Mouse (Mus musculus) CH12.LX (cell line): ENCODE measurements around the gene Slc44a5. TPM values are rescaled to one million over a fixed set of nuclear protein-coding genes. Genes with fewer than 3 reads are reported as not detected.

Experiments
- DNase-seq: peaks from one replicate; pipeline ENCODE4 v3.0.0-alpha.2; 2013; ENCODE audit errors: extremely low read depth
- H3K27ac ChIP-seq: 2 replicates; pipeline ENCODE4 v1.5.1; 2012; ENCODE audit warnings: low read depth, mild to moderate bottlenecking, control low read depth, moderate library complexity; ENCODE audit not compliant: insufficient read depth
- H3K27me3 ChIP-seq: replicated peaks from 2 replicates; pipeline ENCODE3; 2012; ENCODE audit warnings: inconsistent platforms
- H3K36me3 ChIP-seq, 2 experiments: replicated peaks in 1 of 2; 2 replicates each; pipeline versions ENCODE3 to v1.6.1; 2012; ENCODE audit warnings: inconsistent platforms in 1 of 2, low read length in 1 of 2, mild to moderate bottlenecking in 1 of 2, mixed read lengths in 1 of 2, moderate library complexity in 1 of 2; ENCODE audit not compliant: control insufficient read depth in 1 of 2, insufficient read depth in 1 of 2
- H3K4me1 ChIP-seq, 2 experiments: 2 replicates each; pipeline ENCODE4 v1.6.1; 2012; ENCODE audit warnings: inconsistent platforms in 1 of 2, moderate library complexity in 1 of 2; ENCODE audit not compliant: insufficient read depth in 2 of 2, control insufficient read depth in 1 of 2
- H3K4me2 ChIP-seq: 2 replicates; pipeline ENCODE4 v1.6.1; 2012; ENCODE audit warnings: low read depth, mild to moderate bottlenecking, control low read depth; ENCODE audit not compliant: poor library complexity, insufficient read depth, severe bottlenecking
- H3K4me3 ChIP-seq, 3 experiments: fragments of 150-350 bp in 1 of 3; sonication (generic) in 1 of 3; replicated peaks in 1 of 3; 2 replicates each; pipeline versions ENCODE3 to v1.5.1; 2011 to 2012; ENCODE audit warnings: low read depth in 2 of 3, low read length in 2 of 3, mild to moderate bottlenecking in 2 of 3, moderate library complexity in 2 of 3, control low read depth in 1 of 3, improper control_type of control experiment in 1 of 3, inconsistent platforms in 1 of 3, mixed read lengths in 1 of 3; ENCODE audit not compliant: poor library complexity in 1 of 3
- H3K79me2 ChIP-seq: replicated peaks from 2 replicates; pipeline ENCODE4 v1.6.1; 2012; ENCODE audit warnings: mild to moderate bottlenecking, moderate library complexity; ENCODE audit not compliant: control insufficient read depth, poor library complexity, insufficient read depth, severe bottlenecking; ENCODE audit errors: extremely low read depth
- H3K9ac ChIP-seq: 2 replicates; pipeline ENCODE4 v1.6.1; 2012; ENCODE audit warnings: low read depth, mild to moderate bottlenecking, control low read depth, moderate library complexity; ENCODE audit not compliant: insufficient read depth
- H3K9me3 ChIP-seq: replicated peaks from 2 replicates; pipeline ENCODE3; 2012; ENCODE audit warnings: low read length, inconsistent platforms, mixed read lengths
- CHD2 ChIP-seq: IDR thresholded peaks from 2 replicates; pipeline ENCODE4 v1.6.1; 2011; ENCODE audit warnings: low read length, improper control_type of control experiment
- E2F4 ChIP-seq: IDR thresholded peaks from 2 replicates; pipeline ENCODE4 v1.6.1; 2011; ENCODE audit warnings: low read depth, low read length, improper control_type of control experiment; ENCODE audit not compliant: insufficient replicate concordance
- HCFC1 ChIP-seq: IDR thresholded peaks from 2 replicates; pipeline ENCODE4 v1.6.1; 2012; ENCODE audit warnings: low read depth, mild to moderate bottlenecking, inconsistent platforms, low read length, improper control_type of control experiment
- KAT2A ChIP-seq: IDR thresholded peaks from 2 replicates; pipeline ENCODE4 v1.6.1; 2012; ENCODE audit warnings: low read length, improper control_type of control experiment, inconsistent platforms; ENCODE audit not compliant: insufficient replicate concordance
- MAFK ChIP-seq: IDR thresholded peaks from 2 replicates; pipeline ENCODE4 v1.6.1; 2011; ENCODE audit warnings: low read length, improper control_type of control experiment; ENCODE audit not compliant: insufficient replicate concordance
- MEF2A ChIP-seq: IDR thresholded peaks from 2 replicates; pipeline ENCODE4 v1.6.1; 2014; ENCODE audit warnings: low read depth, mild to moderate bottlenecking, inconsistent platforms, low read length, improper control_type of control experiment, borderline replicate concordance
- NRF1 ChIP-seq: IDR thresholded peaks from 2 replicates; pipeline ENCODE4 v1.6.1; 2014; ENCODE audit warnings: low read depth, mild to moderate bottlenecking, inconsistent platforms, low read length, improper control_type of control experiment, moderate library complexity
- PAX5 ChIP-seq: IDR thresholded peaks from 2 replicates; pipeline ENCODE4 v1.6.1; 2012; ENCODE audit warnings: low read length, inconsistent platforms, mixed read lengths
- POLR2A ChIP-seq: IDR thresholded peaks from 2 replicates; pipeline ENCODE4 v1.6.1; 2011; ENCODE audit warnings: low read depth, mild to moderate bottlenecking, improper control_type of control experiment, low read length
- TCF12 ChIP-seq: IDR thresholded peaks from 2 replicates; pipeline ENCODE4 v1.6.1; 2014; ENCODE audit warnings: low read depth, mild to moderate bottlenecking, inconsistent platforms, low read length, improper control_type of control experiment
- UBTF ChIP-seq: IDR thresholded peaks from 2 replicates; pipeline ENCODE4 v1.6.1; 2012; ENCODE audit warnings: low read depth, mild to moderate bottlenecking, inconsistent platforms, low read length, improper control_type of control experiment, moderate library complexity
- ZKSCAN1 ChIP-seq: IDR thresholded peaks from 2 replicates; pipeline ENCODE4 v1.6.1; 2012; ENCODE audit warnings: low read depth, inconsistent platforms, low read length, improper control_type of control experiment, borderline replicate concordance
- ZMIZ1 ChIP-seq: IDR thresholded peaks from 2 replicates; pipeline ENCODE4 v1.6.1; 2012; ENCODE audit warnings: low read depth, mild to moderate bottlenecking, inconsistent platforms, low read length, improper control_type of control experiment
- dilution Hi-C: fragments of 300-500 bp; cut with MboI; formaldehyde crosslinking; loops from 2 replicates; pipeline ENCODE4 v1.14.3; 2020; ENCODE audit warnings: low sequenced_read_pairs; ENCODE audit not compliant: extremely low pct_unique_long_range_greater_than_20kb, extremely low pct_ligation_motif_present
- in situ Hi-C: fragments of 300-500 bp; cut with MboI; formaldehyde crosslinking; loops from 3 replicates; pipeline ENCODE4 v1.14.3; 2019; ENCODE audit warnings: low sequenced_read_pairs, low pct_ligation_motif_present, low pct_unique_long_range_greater_than_20kb, mixed read lengths
- polyA plus RNA-seq: library from polyadenylated mRNA; unstranded; fragments of >175 nt; gene quantifications from 2 replicates; pipeline ENCODE4 v1.2.1, GENCODE M21; 2012; ENCODE audit warnings: low read depth; ENCODE audit not compliant: insufficient read length
- total RNA-seq, 2 experiments: library from RNA; depleted of rRNA; stranded (reverse); fragments of 300-350 nt in 1 of 2; fragments of >200 nt in 1 of 2; gene quantifications; 2 replicates each; pipeline ENCODE4 v1.2.3; 2012 to 2014

Slc44a5 gene
- total and polyA plus RNA-seq, 3 experiments = not detected

DNA sequence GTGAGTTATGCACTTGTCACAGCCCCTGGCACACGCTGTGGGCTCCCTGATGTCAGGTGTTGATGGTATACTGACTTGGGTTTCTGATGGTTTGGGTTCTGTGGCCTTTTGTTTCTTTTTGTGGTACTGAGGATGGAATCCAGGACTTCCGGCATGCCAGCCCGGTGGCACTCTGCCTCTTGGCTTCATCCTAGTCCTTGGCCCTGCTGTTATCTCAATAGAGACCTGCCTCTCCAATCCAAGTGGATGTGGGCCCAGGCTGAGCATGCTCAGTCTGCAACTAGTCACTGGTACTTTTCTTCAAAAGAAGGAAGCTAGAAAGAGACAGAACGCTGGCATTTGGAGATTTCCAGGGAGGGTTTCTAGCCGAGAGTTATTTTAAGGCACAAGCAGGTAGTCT lies 318.9 kb downstream of the Slc44a5 start:
- Histone ChIP-seq H3K9ac (no peak overlapping the region), H3K36me3 (no peaks in the 10 kb centered on the region), H3K27ac (no peak overlapping the region), H3K79me2 (no peaks in the 10 kb centered on the region), H3K27me3 (no peaks in the 10 kb centered on the region), H3K4me2 (no peak overlapping the region), H3K4me3 (no peak overlapping the region), H3K4me1 (peaks cover 7 to 36% of the 10 kb centered on the region in 2 experiments), H3K9me3 (no peaks in the 10 kb centered on the region)
- no peak for TF ChIP-seq KAT2A
- no peak for TF ChIP-seq UBTF
- TF ChIP-seq ZMIZ1 = no peak
- TF ChIP-seq NRF1 = no peak
- no peak for TF ChIP-seq CHD2
- no peak for TF ChIP-seq TCF12
- TF ChIP-seq MAFK = no peak
- no peak for TF ChIP-seq E2F4
- no peak for TF ChIP-seq MEF2A
- no peak for TF ChIP-seq ZKSCAN1
- TF ChIP-seq POLR2A = no peak
- in situ Hi-C loops = no loop called here
- dilution Hi-C loops = no loop called here
- DNase-seq = no peak

DNA sequence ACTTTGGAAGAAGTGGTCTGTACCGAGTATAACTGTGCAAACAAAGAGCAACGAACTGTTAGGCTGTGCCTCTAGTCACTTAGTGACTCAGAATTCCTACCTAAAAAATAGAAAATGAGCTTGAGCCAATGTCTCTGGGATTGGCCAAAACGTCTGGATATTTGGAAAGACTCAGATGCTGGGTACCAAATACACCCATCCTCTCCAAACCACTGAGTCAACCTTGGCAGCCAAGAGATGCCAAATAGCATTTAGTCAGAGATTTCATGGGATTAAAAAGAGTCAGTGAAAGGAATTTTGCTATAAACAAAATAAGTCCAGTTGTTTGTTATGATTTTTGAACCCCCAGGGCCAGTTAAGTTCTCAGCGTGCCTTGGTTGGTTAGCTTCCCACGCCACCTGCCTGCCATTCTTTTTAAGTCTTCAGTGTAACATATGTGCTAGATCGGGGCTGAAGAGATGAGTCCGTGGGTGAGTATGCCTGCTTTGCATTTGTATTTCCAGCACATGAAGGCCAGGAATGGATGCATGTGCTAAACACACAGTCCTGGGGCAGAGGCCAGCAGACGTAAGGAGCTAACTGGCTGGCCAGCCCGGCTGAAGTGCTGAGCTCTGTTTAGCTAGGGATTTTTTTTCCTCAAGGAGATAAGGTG lies 320.7 kb downstream of the Slc44a5 start:
- H3K4me3 ChIP-seq = no peak overlapping the region
- H3K27me3 ChIP-seq = no peaks in the 10 kb centered on the region
- H3K4me1 ChIP-seq = peaks cover 0 to 18% of the 10 kb centered on the region in 2 experiments; a peak in 2 of 4 replicates
- H3K27ac ChIP-seq = no peak overlapping the region
- no peak for DNase-seq
- H3K4me2 ChIP-seq = no peak overlapping the region
- H3K9me3 ChIP-seq = no peaks in the 10 kb centered on the region
- H3K79me2 ChIP-seq = no peaks in the 10 kb centered on the region
- dilution Hi-C loops = no loop called here
- H3K36me3 ChIP-seq = no peaks in the 10 kb centered on the region
- TF ChIP-seq PAX5 = no peak
- TF ChIP-seq KAT2A = no peak
- no peak for TF ChIP-seq HCFC1
- TF ChIP-seq, all 38 proteins: peak for 0
- in situ Hi-C loops = no loop called here
- no peak overlapping the region for H3K9ac ChIP-seq
